Mouse (Mus musculus): ENCODE results near the gene Ncoa3. TPM values are rescaled to one million over a fixed set of nuclear protein-coding genes. Genes with fewer than 3 reads are reported as not detected.

The Ncoa3 gene
- polyA plus RNA-seq, 2 experiments: 3.3 to 4.4 TPM

GRCm38 (mm10) chr2:166000242-166000641 lies 7.8 kb downstream of the Ncoa3 start:
- no peak overlapping the region for H3K27ac ChIP-seq
- ATAC-seq (ENCODE audit: insufficient read depth): no peak

GRCm38 (mm10) chr2:166000769-166001168 lies 8.3 kb downstream of the Ncoa3 start:
- H3K4me1 ChIP-seq (replicated peaks; ENCODE audit: control insufficient read depth in 2 of 2, insufficient read depth in 2 of 2, low read length in 1 of 2): peaks cover 0 to 11% of the 10 kb centered on the region in 2 experiments; a peak in 2 of 4 replicates
- TF ChIP-seq EP300 (IDR thresholded peaks at IDR 0.05; ENCODE audit: low read depth): no peak
- ATAC-seq (ENCODE audit: insufficient read depth): no peak
- H3K36me3 ChIP-seq (replicated peaks; ENCODE audit: control insufficient read depth, insufficient read depth, low read depth): no peaks in the 10 kb centered on the region
- H3K27ac ChIP-seq: no peak overlapping the region
- no peaks in the 10 kb centered on the region for H3K9me3 ChIP-seq (ENCODE audit: control insufficient read depth, low read length)
- 22% methylated on average over 5 of the region's 5 CpGs for WGBS (ENCODE audit: insufficient replicate concordance)
- no peak overlapping the region for H3K4me2 ChIP-seq (ENCODE audit: low read depth)
- H3K4me3 ChIP-seq (ENCODE audit: insufficient read depth in 1 of 2, low read depth in 2 of 2, low read length in 2 of 2): no peak overlapping the region
- no peaks in the 10 kb centered on the region for H3K27me3 ChIP-seq (ENCODE audit: control insufficient read depth, insufficient read depth, low read length)
- no peak for DNase-seq (ENCODE audit: low read depth in 3 of 3, low spot score in 3 of 3)
- H3K9ac ChIP-seq (replicated peaks): no peak overlapping the region

More at GRCm38 (mm10) chr2:166000242-166000641, 7.8 kb downstream of the Ncoa3 start:
- DNase-seq (ENCODE audit: low read depth in 3 of 3, low spot score in 3 of 3): no peak
- no peak for TF ChIP-seq EP300 (IDR thresholded peaks at IDR 0.05; ENCODE audit: low read depth)
- no peak for TF ChIP-seq CTCF (IDR thresholded peaks at IDR 0.05; ENCODE audit: low read depth)
- H3K36me3 ChIP-seq (replicated peaks; ENCODE audit: control insufficient read depth, insufficient read depth, low read depth): no peaks in the 10 kb centered on the region
- no peak overlapping the region for H3K4me2 ChIP-seq (ENCODE audit: low read depth)
- no peak overlapping the region for H3K4me3 ChIP-seq (ENCODE audit: insufficient read depth in 1 of 2, low read depth in 2 of 2, low read length in 2 of 2)
- peaks cover 0 to 11% of the 10 kb centered on the region in 2 experiments; a peak in 2 of 4 replicates for H3K4me1 ChIP-seq (replicated peaks; ENCODE audit: control insufficient read depth in 2 of 2, insufficient read depth in 2 of 2, low read length in 1 of 2)
- no peak overlapping the region for H3K9ac ChIP-seq (replicated peaks)
- H3K27me3 ChIP-seq (ENCODE audit: control insufficient read depth, insufficient read depth, low read length): no peaks in the 10 kb centered on the region
- no peaks in the 10 kb centered on the region for H3K9me3 ChIP-seq (ENCODE audit: control insufficient read depth, low read length)
- 29% methylated on average over 5 of the region's 5 CpGs for WGBS (ENCODE audit: insufficient replicate concordance)

GRCm38 (mm10) chr2:166001362-166001761 lies 8.9 kb downstream of the Ncoa3 start:
- ATAC-seq (ENCODE audit: insufficient read depth) (no peak), DNase-seq (ENCODE audit: low read depth in 3 of 3, low spot score in 3 of 3) (no peak)
- Histone ChIP-seq H3K9ac (replicated peaks) (no peak overlapping the region), H3K4me1 (replicated peaks; ENCODE audit: control insufficient read depth in 2 of 2, insufficient read depth in 2 of 2, low read length in 1 of 2) (peaks cover 0 to 11% of the 10 kb centered on the region in 2 experiments; a peak in 2 of 4 replicates), H3K4me2 (ENCODE audit: low read depth) (no peak overlapping the region), H3K36me3 (replicated peaks; ENCODE audit: control insufficient read depth, insufficient read depth, low read depth) (no peaks in the 10 kb centered on the region), H3K4me3 (ENCODE audit: insufficient read depth in 1 of 2, low read depth in 2 of 2, low read length in 2 of 2) (no peak overlapping the region), H3K27me3 (ENCODE audit: control insufficient read depth, insufficient read depth, low read length) (no peaks in the 10 kb centered on the region), H3K9me3 (ENCODE audit: control insufficient read depth, low read length) (no peaks in the 10 kb centered on the region), H3K27ac (no peak overlapping the region)
- 49% methylated on average over 2 of the region's 2 CpGs for WGBS (ENCODE audit: insufficient replicate concordance)
- no peak for TF ChIP-seq EP300 (IDR thresholded peaks at IDR 0.05; ENCODE audit: low read depth)

GRCm38 (mm10) chr2:166001768-166002167 lies 9.3 kb downstream of the Ncoa3 start:
- Histone ChIP-seq H3K27ac (no peak overlapping the region), H3K9me3 (ENCODE audit: control insufficient read depth, low read length) (no peaks in the 10 kb centered on the region), H3K27me3 (ENCODE audit: control insufficient read depth, insufficient read depth, low read length) (no peaks in the 10 kb centered on the region), H3K36me3 (replicated peaks; ENCODE audit: control insufficient read depth, insufficient read depth, low read depth) (no peaks in the 10 kb centered on the region), H3K9ac (replicated peaks) (no peak overlapping the region), H3K4me1 (replicated peaks; ENCODE audit: control insufficient read depth in 2 of 2, insufficient read depth in 2 of 2, low read length in 1 of 2) (peaks cover 0 to 11% of the 10 kb centered on the region in 2 experiments; a peak in 2 of 4 replicates), H3K4me3 (ENCODE audit: insufficient read depth in 1 of 2, low read depth in 2 of 2, low read length in 2 of 2) (no peak overlapping the region), H3K4me2 (ENCODE audit: low read depth) (no peak overlapping the region)
- no peak for ATAC-seq (ENCODE audit: insufficient read depth)
- no peak for DNase-seq (ENCODE audit: low read depth in 3 of 3, low spot score in 3 of 3)
- TF ChIP-seq EP300 (IDR thresholded peaks at IDR 0.05; ENCODE audit: low read depth) (no peak), CTCF (IDR thresholded peaks at IDR 0.05; ENCODE audit: low read depth) (no peak)
- WGBS (ENCODE audit: insufficient replicate concordance): 34% methylated on average over 2 of the region's 2 CpGs

GRCm38 (mm10) chr2:166002429-166002828 lies 10.0 kb downstream of the Ncoa3 start:
- no peak for TF ChIP-seq CTCF (IDR thresholded peaks at IDR 0.05; ENCODE audit: low read depth)
- no peak for TF ChIP-seq EP300 (IDR thresholded peaks at IDR 0.05; ENCODE audit: low read depth)
- DNase-seq (ENCODE audit: low read depth in 3 of 3, low spot score in 3 of 3) (no peak), ATAC-seq (ENCODE audit: insufficient read depth) (no peak)
- Histone ChIP-seq H3K27ac (no peak overlapping the region), H3K9ac (replicated peaks) (no peak overlapping the region), H3K4me2 (ENCODE audit: low read depth) (no peak overlapping the region), H3K27me3 (ENCODE audit: control insufficient read depth, insufficient read depth, low read length) (no peaks in the 10 kb centered on the region), H3K4me1 (replicated peaks; ENCODE audit: control insufficient read depth in 2 of 2, insufficient read depth in 2 of 2, low read length in 1 of 2) (peaks cover 0 to 11% of the 10 kb centered on the region in 2 experiments; a peak in 2 of 4 replicates), H3K9me3 (ENCODE audit: control insufficient read depth, low read length) (no peaks in the 10 kb centered on the region), H3K4me3 (ENCODE audit: insufficient read depth in 1 of 2, low read depth in 2 of 2, low read length in 2 of 2) (no peak overlapping the region), H3K36me3 (replicated peaks; ENCODE audit: control insufficient read depth, insufficient read depth, low read depth) (no peaks in the 10 kb centered on the region)
- WGBS (ENCODE audit: insufficient replicate concordance): 55% methylated on average over 4 of the region's 4 CpGs

All from liver, embryonic 14.5 days (tissue).